Mouse (Mus musculus): Measurements from ENCODE around the gene Myrip.
A peak's percentile ranks its signal among the peaks of the same experiment; 100 is the strongest.

The Myrip gene

GRCm38 (mm10) chr9:120377726-120378125, 76.4 kb downstream of the Myrip start:
- DNase-seq (ENCODE audit: low spot score in 2 of 2), result peak in 1 of 2 experiments; percentile 35

- DNase-seq (ENCODE audit: low spot score in 2 of 2), result no peak
Measured at GRCm38 (mm10) chr9:120395188-120395587, 93.9 kb downstream of the Myrip start.

GRCm38 (mm10) chr9:120396579-120397185, 95.4 kb downstream of the Myrip start:
- DNase-seq (ENCODE audit: low spot score in 2 of 2), result no peak

GRCm38 (mm10) chr9:120398289-120398688, 97.0 kb downstream of the Myrip start:
- DNase-seq (ENCODE audit: low spot score in 2 of 2), result no peak

GRCm38 (mm10) chr9:120399537-120399936, 98.2 kb downstream of the Myrip start:
- peak in 1 of 2 experiments; percentile 10 for DNase-seq (ENCODE audit: low spot score in 2 of 2)

GRCm38 (mm10) chr9:120402368-120402767, 101.1 kb downstream of the Myrip start:
- no peak for DNase-seq (ENCODE audit: low spot score in 2 of 2)

- DNase-seq (ENCODE audit: low spot score in 2 of 2), result no peak
Measured at GRCm38 (mm10) chr9:120403661-120404060, 102.3 kb downstream of the Myrip start.

GRCm38 (mm10) chr9:120409663-120410181, 108.4 kb downstream of the Myrip start:
- DNase-seq (ENCODE audit: low spot score in 2 of 2), result no peak

- peak; percentile 13 to 67 for DNase-seq (ENCODE audit: low spot score in 2 of 2)
Measured at GRCm38 (mm10) chr9:120410421-120410820, 109.1 kb downstream of the Myrip start.

- peak; percentile 56 to 87 for DNase-seq (ENCODE audit: low spot score in 2 of 2)
Measured at GRCm38 (mm10) chr9:120415504-120415903, 114.2 kb downstream of the Myrip start.

GRCm38 (mm10) chr9:120416151-120416550, 114.8 kb downstream of the Myrip start:
- no peak for DNase-seq (ENCODE audit: low spot score in 2 of 2)

- no peak for DNase-seq (ENCODE audit: low spot score in 2 of 2)
Measured at GRCm38 (mm10) chr9:120416729-120417128, 115.4 kb downstream of the Myrip start.

GRCm38 (mm10) chr9:120418582-120418981, 117.3 kb downstream of the Myrip start:
- DNase-seq (ENCODE audit: low spot score in 2 of 2), result no peak

- no peak for DNase-seq (ENCODE audit: low spot score in 2 of 2)
Measured at GRCm38 (mm10) chr9:120424567-120424966, 123.3 kb downstream of the Myrip start.

GRCm38 (mm10) chr9:120425768-120426167, 124.5 kb downstream of the Myrip start:
- DNase-seq (ENCODE audit: low spot score in 2 of 2), result peak; percentile 47 to 77

GRCm38 (mm10) chr9:120428181-120428580, 126.9 kb downstream of the Myrip start:
- DNase-seq (ENCODE audit: low spot score in 2 of 2), result no peak

GRCm38 (mm10) chr9:120433747-120434146, 132.4 kb downstream of the Myrip start:
- DNase-seq (ENCODE audit: low spot score in 2 of 2), result peak; percentile 37 to 69

- DNase-seq (ENCODE audit: low spot score in 2 of 2), result no peak
Measured at GRCm38 (mm10) chr9:120435841-120436240, 134.5 kb downstream of the Myrip start.

- no peak for DNase-seq (ENCODE audit: low spot score in 2 of 2)
Measured at GRCm38 (mm10) chr9:120436854-120437253, 135.5 kb downstream of the Myrip start.

GRCm38 (mm10) chr9:120437266-120437876, 136.1 kb downstream of the Myrip start:
- no peak for DNase-seq (ENCODE audit: low spot score in 2 of 2)

- no peak for DNase-seq (ENCODE audit: low spot score in 2 of 2)
Measured at GRCm38 (mm10) chr9:120438350-120438749, 137.0 kb downstream of the Myrip start.

GRCm38 (mm10) chr9:120438781-120439180, 137.5 kb downstream of the Myrip start:
- no peak for DNase-seq (ENCODE audit: low spot score in 2 of 2)

- DNase-seq (ENCODE audit: low spot score in 2 of 2), result no peak
Measured at GRCm38 (mm10) chr9:120444642-120445041, 143.3 kb downstream of the Myrip start.
